In genomic region chrX:42360173-42360931, GRCm38 (mm10) we compare ENCODE assay signal across 9 mouse cellular contexts.
DNase-seq lines count a peak whose midpoint lies in the region; ATAC-seq and TF ChIP-seq lines count a peak whose summit lies in the region.
"Had no signal": no experiment of that assay in that cellular context is flagged by ENCODE, and none has a peak within 500 bp of the region (broad histone marks: within the 10 kb centered on the region; RNA-seq: fewer than 3 reads in every experiment).

No protein-coding gene starts in this region.

- no peak for TF ChIP-seq POLR2A in CH12.LX (IDR thresholded peaks at IDR 0.05; ENCODE audit: low read depth, low read length)
- TF ChIP-seq POLR2A in embryonic fibroblast, embryonic 13.5 days (IDR thresholded peaks at IDR 0.05; ENCODE audit: low read depth, low read length): no peak

- no peaks in the 10 kb centered on the region for H3K9me3 ChIP-seq in CH12.LX (replicated peaks; ENCODE audit: low read length)
- H3K9me3 ChIP-seq in hindbrain, embryonic 16.5 days (ENCODE audit: control insufficient read depth, low read length): no peaks in the 10 kb centered on the region
- H3K9me3 ChIP-seq in liver, postnatal 0 days (ENCODE audit: low read length): no peaks in the 10 kb centered on the region

- WGBS in hindbrain, embryonic 16.5 days: 17% methylated on average over 15 of the region's 15 CpGs
- WGBS in liver, postnatal 0 days (ENCODE audit: insufficient replicate concordance): 23% methylated on average over 15 of the region's 15 CpGs

- no peaks in the 10 kb centered on the region for H3K79me2 ChIP-seq in CH12.LX (replicated peaks; ENCODE audit: control insufficient read depth, extremely low read depth, insufficient read depth, poor library complexity, severe bottlenecking)

- H3K4me3 ChIP-seq in CH12.LX (replicated peaks in 1 of 3; ENCODE audit: low read depth in 2 of 3, low read length in 2 of 3, poor library complexity in 1 of 3): no peak overlapping the region
- peak overlapping the region; percentile 15 for H3K4me3 ChIP-seq in embryonic fibroblast, embryonic 13.5 days (ENCODE audit: insufficient read depth, low read length)
- peak overlapping the region; percentile 25 for H3K4me3 ChIP-seq in hindbrain, embryonic 16.5 days (ENCODE audit: low read length)
- peak overlapping the region; percentile 32 for H3K4me3 ChIP-seq in liver, postnatal 0 days (ENCODE audit: low read depth, low read length)
- H3K4me3 ChIP-seq: erythroblast, embryonic 14.5 days had no signal

- TF ChIP-seq EP300 in CH12.LX (IDR thresholded peaks at IDR 0.05; ENCODE audit: low read length): no peak
- TF ChIP-seq EP300 in liver, postnatal 0 days (IDR thresholded peaks at IDR 0.05; ENCODE audit: low read depth): no peak

- H3K4me1 ChIP-seq in CH12.LX (ENCODE audit: control insufficient read depth in 1 of 2, insufficient read depth in 2 of 2): no peaks in the 10 kb centered on the region
- H3K4me1 ChIP-seq in embryonic fibroblast, embryonic 13.5 days (ENCODE audit: control insufficient read depth, insufficient read depth, low read length): no peaks in the 10 kb centered on the region; the same call in 1 of the 2 replicates
- H3K4me1 ChIP-seq in hindbrain, embryonic 16.5 days (ENCODE audit: control insufficient read depth, insufficient read depth, low read depth, low read length): no peaks in the 10 kb centered on the region; the same call in 1 of the 2 replicates
- no peaks in the 10 kb centered on the region for H3K4me1 ChIP-seq in liver, postnatal 0 days (ENCODE audit: insufficient read depth)

- no peak overlapping the region for H3K9ac ChIP-seq in CH12.LX (ENCODE audit: insufficient read depth, low read depth)
- H3K9ac ChIP-seq in hindbrain, embryonic 16.5 days (ENCODE audit: low read depth, low read length): peak overlapping the region; percentile 22; the same call in 1 of the 2 replicates
- no peak overlapping the region for H3K9ac ChIP-seq in liver, postnatal 0 days (replicated peaks)

- H3K27me3 ChIP-seq in CH12.LX (replicated peaks): no peaks in the 10 kb centered on the region
- H3K27me3 ChIP-seq in hindbrain, embryonic 16.5 days (replicated peaks; ENCODE audit: control insufficient read depth, insufficient read depth, low read length): no peaks in the 10 kb centered on the region
- no peaks in the 10 kb centered on the region for H3K27me3 ChIP-seq in liver, postnatal 0 days (ENCODE audit: insufficient read depth, low read length)

- dilution Hi-C loops in CH12.LX (cut with MboI; ENCODE audit: extremely low pct_ligation_motif_present, extremely low pct_unique_long_range_greater_than_20kb, low sequenced_read_pairs): no loop called here

- H3K27ac ChIP-seq in CH12.LX (ENCODE audit: insufficient read depth, low read depth): no peak overlapping the region
- H3K27ac ChIP-seq in embryonic fibroblast, embryonic 13.5 days (ENCODE audit: insufficient read depth, low read length): no peak overlapping the region
- H3K27ac ChIP-seq in hindbrain, embryonic 16.5 days (ENCODE audit: low read depth, low read length): peak overlapping the region; percentile 72
- H3K27ac ChIP-seq in liver, postnatal 0 days (ENCODE audit: low read depth): no peak overlapping the region

- peak in 1 of 2 experiments; percentile 26; a peak in 2 of 4 replicates for TF ChIP-seq CTCF in CH12.LX (conservative IDR thresholded peaks at IDR 0.05 in 1 of 2, IDR thresholded peaks at IDR 0.05 in 1 of 2; ENCODE audit: low read depth in 2 of 2, low read length in 2 of 2)
- no peak for TF ChIP-seq CTCF in embryonic fibroblast, embryonic 13.5 days (IDR thresholded peaks at IDR 0.05; ENCODE audit: borderline replicate concordance, insufficient read depth, low read length)
- peak; percentile 24 for TF ChIP-seq CTCF in liver, postnatal 0 days (IDR thresholded peaks at IDR 0.05; ENCODE audit: low read depth)

- in situ Hi-C loops in CH12.LX (cut with MboI; ENCODE audit: low pct_ligation_motif_present, low pct_unique_long_range_greater_than_20kb, low sequenced_read_pairs): loop anchor here (25.0 kb wide), 1 partner anchor 152 kb away; the partner anchor contains the start of gene Sh2d1a

- DNase-seq in B cell, adult 2 months: peak; percentile 11 to 20
- DNase-seq in CH12.LX (ENCODE audit: extremely low read depth): no peak
- no peak for DNase-seq in liver, postnatal 0 days
- DNase-seq in retina, embryonic 14.5 days (ENCODE audit: low spot score): peak; percentile 18
- DNase-seq in right cerebral cortex, postnatal 36 days (ENCODE audit: low spot score in 2 of 2): no peak
- no peak for DNase-seq in ovary, adult 18-20 months (ENCODE audit: low spot score)

- peak; percentile 78 for ATAC-seq in hindbrain, embryonic 16.5 days
- no peak for ATAC-seq in liver, postnatal 0 days

- TF ChIP-seq RAD21 in CH12.LX (IDR thresholded peaks at IDR 0.05; ENCODE audit: low read depth, low read length): peak; percentile 3

- no peaks in the 10 kb centered on the region for H3K36me3 ChIP-seq in CH12.LX (replicated peaks in 1 of 2; ENCODE audit: control insufficient read depth in 1 of 2, insufficient read depth in 1 of 2, low read length in 1 of 2)
- H3K36me3 ChIP-seq in hindbrain, embryonic 16.5 days (ENCODE audit: control insufficient read depth, insufficient read depth, low read length): no peaks in the 10 kb centered on the region
- H3K36me3 ChIP-seq in liver, postnatal 0 days (replicated peaks; ENCODE audit: insufficient read depth, low read length): no peaks in the 10 kb centered on the region

- peak overlapping the region; percentile 13; the same call in 1 of the 2 replicates for H3K4me2 ChIP-seq in CH12.LX (ENCODE audit: insufficient read depth, low read depth, poor library complexity, severe bottlenecking)
- H3K4me2 ChIP-seq in hindbrain, embryonic 16.5 days (ENCODE audit: low read length): peak overlapping the region; percentile 50
- H3K4me2 ChIP-seq in liver, postnatal 0 days (ENCODE audit: low read depth, low read length): peak overlapping the region; percentile 51

TF ChIP-seq in CH12.LX, 34 proteins besides CTCF, POLR2A, EP300 and RAD21:
- TF ChIP-seq CHD1 (IDR thresholded peaks at IDR 0.05; ENCODE audit: low read depth, low read length) (no peak), JUN (IDR thresholded peaks at IDR 0.05; ENCODE audit: insufficient read depth, low read depth, low read length) (no peak), ELF1 (IDR thresholded peaks at IDR 0.05; ENCODE audit: low read depth, low read length) (0 out of 2 replicates have a peak, but pooled peaks have one; percentile 34), E2F4 (IDR thresholded peaks at IDR 0.05; ENCODE audit: insufficient replicate concordance, low read depth, low read length) (no peak), SIN3A (IDR thresholded peaks at IDR 0.05; ENCODE audit: low read length) (no peak)

Comparison
In these comparisons a context has a peak if more than half of its experiments do, and no peak if none do; other contexts are left out.
1. DNase-seq: peak in B cell, adult 2 months (2 of 2) and retina, embryonic 14.5 days (single experiment); none in CH12.LX (single experiment), liver, postnatal 0 days (single experiment), right cerebral cortex, postnatal 36 days (0 of 2) and ovary, adult 18-20 months (single experiment).
2. H3K4me3 ChIP-seq: peak in embryonic fibroblast, embryonic 13.5 days (single experiment), hindbrain, embryonic 16.5 days (single experiment) and liver, postnatal 0 days (single experiment); none in CH12.LX (0 of 3).
3. Peak in every context shown above with its lines, with median percentiles within 50 percentile points of each other: H3K4me2 ChIP-seq.